Mouse (Mus musculus): ENCODE measurements at regions not wholly inside any gene's neighbourhood (a gene's known extent, or its start where the extent isn't known, plus 50 kb on each side); places are given as distances from the start of the nearest gene placed in this dataset.
"Not testable (repeated sequence)": the region's sequence is repeated elsewhere in the genome, so short reads cannot be mapped to it uniquely, and the experiment has no call there.

GRCm38 (mm10) chr8:19976461-19976860 lies 73.3 kb downstream of the Gm31371 start:
- not testable (repeated sequence) for DNase-seq (ENCODE audit: extremely low spot score, low spot score)

- peak; percentile 78 for DNase-seq (ENCODE audit: extremely low spot score, low spot score)
Measured at GRCm38 (mm10) chr8:19979536-19980345, 76.5 kb downstream of the Gm31371 start.

GRCm38 (mm10) chr8:19980346-19980726 lies 77.1 kb downstream of the Gm31371 start:
- DNase-seq (ENCODE audit: extremely low spot score, low spot score), result peak; percentile 36

- DNase-seq (ENCODE audit: extremely low spot score, low spot score), result not testable (repeated sequence)
Measured at GRCm38 (mm10) chr8:20008106-20008505, 104.9 kb downstream of the Gm31371 start.

- DNase-seq (ENCODE audit: extremely low spot score, low spot score), result not testable (repeated sequence)
Measured at GRCm38 (mm10) chr8:20010947-20011346, 107.8 kb downstream of the Gm31371 start.

GRCm38 (mm10) chr8:20013278-20013677 lies 110.1 kb downstream of the Gm31371 start:
- not testable (repeated sequence) for DNase-seq (ENCODE audit: extremely low spot score, low spot score)

- DNase-seq (ENCODE audit: extremely low spot score, low spot score), result not testable (repeated sequence)
Measured at GRCm38 (mm10) chr8:20014451-20015130, 111.4 kb downstream of the Gm31371 start.

- DNase-seq (ENCODE audit: extremely low spot score, low spot score), result not testable (repeated sequence)
Measured at GRCm38 (mm10) chr8:20015411-20016081, 112.4 kb downstream of the Gm31371 start.

GRCm38 (mm10) chr8:20016082-20016840 lies 113.1 kb downstream of the Gm31371 start:
- DNase-seq (ENCODE audit: extremely low spot score, low spot score), result not testable (repeated sequence)

GRCm38 (mm10) chr8:20025521-20025920 lies 122.3 kb downstream of the Gm31371 start:
- DNase-seq (ENCODE audit: extremely low spot score, low spot score), result not testable (repeated sequence)

- DNase-seq (ENCODE audit: extremely low spot score, low spot score), result not testable (repeated sequence)
Measured at GRCm38 (mm10) chr8:20027956-20028355, 124.8 kb downstream of the Gm31371 start.

- DNase-seq (ENCODE audit: extremely low spot score, low spot score), result not testable (repeated sequence)
Measured at GRCm38 (mm10) chr8:20030131-20030530, 126.9 kb downstream of the Gm31371 start.

GRCm38 (mm10) chr8:20057626-20058025 lies 154.4 kb downstream of the Gm31371 start:
- not testable (repeated sequence) for DNase-seq (ENCODE audit: extremely low spot score, low spot score)

- DNase-seq (ENCODE audit: extremely low spot score, low spot score), result not testable (repeated sequence)
Measured at GRCm38 (mm10) chr8:20098121-20098520, 194.9 kb downstream of the Gm31371 start.

GRCm38 (mm10) chr8:20100241-20100640 lies 197.0 kb downstream of the Gm31371 start:
- peak; percentile 4 for DNase-seq (ENCODE audit: extremely low spot score, low spot score)

GRCm38 (mm10) chr8:20102374-20102773 lies 199.2 kb downstream of the Gm31371 start:
- not testable (repeated sequence) for DNase-seq (ENCODE audit: extremely low spot score, low spot score)

GRCm38 (mm10) chr8:20107154-20107553 lies 204.0 kb downstream of the Gm31371 start:
- DNase-seq (ENCODE audit: extremely low spot score, low spot score), result not testable (repeated sequence)

- not testable (repeated sequence) for DNase-seq (ENCODE audit: extremely low spot score, low spot score)
Measured at GRCm38 (mm10) chr8:20116785-20117184, 213.6 kb downstream of the Gm31371 start.

GRCm38 (mm10) chr8:20119581-20119980 lies 216.4 kb downstream of the Gm31371 start:
- DNase-seq (ENCODE audit: extremely low spot score, low spot score), result not testable (repeated sequence)

- DNase-seq (ENCODE audit: extremely low spot score, low spot score), result not testable (repeated sequence)
Measured at GRCm38 (mm10) chr8:20120186-20120585, 217.0 kb downstream of the Gm31371 start.

- DNase-seq (ENCODE audit: extremely low spot score, low spot score), result peak; percentile 12
Measured at GRCm38 (mm10) chr8:20121391-20121909, 218.3 kb downstream of the Gm31371 start.

Data from neural tube, embryonic 10.5 days (tissue).